Mouse (Mus musculus): ENCODE data around the gene Shf. TPM values are rescaled to one million over a fixed set of nuclear protein-coding genes. Genes with fewer than 3 reads are reported as not detected.
A peak's percentile ranks its signal among the peaks of the same experiment; 100 is the strongest.

Shf gene
- total and polyA plus RNA-seq, 3 experiments = 3.5 to 5.6 (median 5.3) TPM

- intact Hi-C loops (cut with DNase I) = loop anchor here (5.0 to 10.0 kb wide), 2 partner anchors 45 to 243 kb away; partner anchors contain the start of gene Slc28a2
- no peak for DNase-seq
- 64% methylated on average over 6 of the region's 6 CpGs for WGBS
- peaks cover 7% of the 10 kb centered on the region for H3K4me1 ChIP-seq (ENCODE audit: control insufficient read depth, insufficient read depth, low read length)
- H3K36me3 ChIP-seq (ENCODE audit: control insufficient read depth, insufficient read depth, low read length) = no peaks in the 10 kb centered on the region
- no peaks in the 10 kb centered on the region for H3K27me3 ChIP-seq (ENCODE audit: control insufficient read depth, insufficient read depth, low read length)
- no peak overlapping the region for H3K4me3 ChIP-seq
- H3K9ac ChIP-seq (ENCODE audit: low read depth, low read length) = no peak overlapping the region
- TF ChIP-seq EP300 (IDR thresholded peaks at IDR 0.05; ENCODE audit: insufficient read depth, low read depth, low read length) = no peak
- no peak for TF ChIP-seq CTCF (IDR thresholded peaks at IDR 0.05)
- H3K79me2 ChIP-seq (replicated peaks; ENCODE audit: control insufficient read depth, insufficient read depth, low read length) = no peaks in the 10 kb centered on the region
- H3K27ac ChIP-seq = peak overlapping the region; percentile 85
These were observed 13.2 kb upstream of the Shf start for GRCm38 (mm10) chr2:122382121-122382520.

- peak overlapping the region; percentile 32; the same call in 1 of the 2 replicates for H3K4me3 ChIP-seq
- DNase-seq = peak; percentile 56 to 75
- 43% methylated on average over 16 of the region's 16 CpGs for WGBS
These were observed 12.6 kb upstream of the Shf start for GRCm38 (mm10) chr2:122381329-122382103.

DNA sequence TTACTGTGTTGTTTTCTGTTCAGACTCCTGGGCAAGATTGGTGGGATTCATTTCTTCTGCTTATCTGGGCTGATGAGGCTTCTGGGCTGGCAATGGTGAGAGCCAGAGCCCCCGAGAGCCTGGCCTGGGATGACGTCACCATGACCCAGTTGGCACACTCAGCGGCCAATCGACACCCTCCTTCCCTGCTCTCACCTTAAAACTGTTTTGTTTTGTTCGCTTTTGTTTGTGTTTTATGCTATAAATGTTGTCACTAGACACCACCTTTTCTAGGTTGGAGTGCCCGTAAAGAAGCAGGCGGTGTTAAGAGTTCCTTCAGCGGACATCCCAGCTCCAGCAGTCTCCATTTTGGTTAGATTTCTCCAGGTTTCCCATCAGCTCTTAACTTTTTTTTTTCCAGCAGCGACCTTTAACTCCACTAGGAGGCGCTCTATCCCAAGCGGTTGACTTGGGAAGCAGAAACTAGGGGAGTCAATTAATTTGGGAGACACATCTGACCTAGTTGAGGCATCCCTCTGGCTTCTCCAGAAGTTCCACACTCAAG, 11.9 kb upstream of the Shf start:
- Histone ChIP-seq H3K36me3 (ENCODE audit: control insufficient read depth, insufficient read depth, low read length) (no peaks in the 10 kb centered on the region), H3K4me1 (ENCODE audit: control insufficient read depth, insufficient read depth, low read length) (peaks cover 7% of the 10 kb centered on the region), H3K4me3 (peak overlapping the region; percentile 32; the same call in 1 of the 2 replicates), H3K27ac (peak overlapping the region; percentile 94), H3K79me2 (replicated peaks; ENCODE audit: control insufficient read depth, insufficient read depth, low read length) (no peaks in the 10 kb centered on the region), H3K9ac (ENCODE audit: low read depth, low read length) (peak overlapping the region; percentile 44), H3K27me3 (ENCODE audit: control insufficient read depth, insufficient read depth, low read length) (no peaks in the 10 kb centered on the region)
- peak; percentile 64 to 69 for DNase-seq
- 4% methylated on average over 11 of the region's 11 CpGs for WGBS
- intact Hi-C loops (cut with DNase I) = loop anchor here (1.0 to 10.0 kb wide), 5 partner anchors 46 to 244 kb away; partner anchors contain the start of gene Slc28a2
- no peak for TF ChIP-seq POLR2A (IDR thresholded peaks at IDR 0.05; ENCODE audit: insufficient read depth, low read depth, low read length)
- peak; percentile 97 for TF ChIP-seq CTCF (IDR thresholded peaks at IDR 0.05)

More at GRCm38 (mm10) chr2:122381329-122382103, 12.6 kb upstream of the Shf start:
- H3K9ac ChIP-seq (ENCODE audit: low read depth, low read length) = no peak overlapping the region
- H3K36me3 ChIP-seq (ENCODE audit: control insufficient read depth, insufficient read depth, low read length) = no peaks in the 10 kb centered on the region
- H3K27ac ChIP-seq = peak overlapping the region; percentile 94
- intact Hi-C loops (cut with DNase I) = loop anchor here (1.0 to 10.0 kb wide), 5 partner anchors 46 to 243 kb away; partner anchors contain the start of gene Slc28a2
- TF ChIP-seq POLR2A (IDR thresholded peaks at IDR 0.05; ENCODE audit: insufficient read depth, low read depth, low read length) (0 out of 2 replicates have a peak, but pooled peaks have one; percentile 34), CTCF (IDR thresholded peaks at IDR 0.05) (no peak), EP300 (IDR thresholded peaks at IDR 0.05; ENCODE audit: insufficient read depth, low read depth, low read length) (peak; percentile 86; the same call in 1 of the 2 replicates)
- no peaks in the 10 kb centered on the region for H3K79me2 ChIP-seq (replicated peaks; ENCODE audit: control insufficient read depth, insufficient read depth, low read length)
- H3K27me3 ChIP-seq (ENCODE audit: control insufficient read depth, insufficient read depth, low read length) = no peaks in the 10 kb centered on the region
- H3K4me1 ChIP-seq (ENCODE audit: control insufficient read depth, insufficient read depth, low read length) = peaks cover 7% of the 10 kb centered on the region

- no peak overlapping the region for H3K9ac ChIP-seq (ENCODE audit: low read depth, low read length)
- intact Hi-C loops (cut with DNase I) = loop anchor here (5.0 to 10.0 kb wide), 2 partner anchors 137 to 366 kb away; no protein-coding TSS in a partner anchor
- TF ChIP-seq CTCF (IDR thresholded peaks at IDR 0.05) (no peak), POLR2A (IDR thresholded peaks at IDR 0.05; ENCODE audit: insufficient read depth, low read depth, low read length) (no peak), EP300 (IDR thresholded peaks at IDR 0.05; ENCODE audit: insufficient read depth, low read depth, low read length) (no peak)
- H3K27me3 ChIP-seq (ENCODE audit: control insufficient read depth, insufficient read depth, low read length) = no peaks in the 10 kb centered on the region
- no peak for DNase-seq
- WGBS = 56% methylated on average over 2 of the region's 2 CpGs
- no peaks in the 10 kb centered on the region for H3K79me2 ChIP-seq (replicated peaks; ENCODE audit: control insufficient read depth, insufficient read depth, low read length)
- H3K36me3 ChIP-seq (ENCODE audit: control insufficient read depth, insufficient read depth, low read length) = no peaks in the 10 kb centered on the region
- H3K27ac ChIP-seq = peak overlapping the region; percentile 19; the same call in 1 of the 2 replicates
- peaks cover 10% of the 10 kb centered on the region for H3K4me1 ChIP-seq (ENCODE audit: control insufficient read depth, insufficient read depth, low read length)
- no peak overlapping the region for H3K4me3 ChIP-seq
These were observed 10.3 kb upstream of the Shf start for GRCm38 (mm10) chr2:122379292-122379650.

DNA sequence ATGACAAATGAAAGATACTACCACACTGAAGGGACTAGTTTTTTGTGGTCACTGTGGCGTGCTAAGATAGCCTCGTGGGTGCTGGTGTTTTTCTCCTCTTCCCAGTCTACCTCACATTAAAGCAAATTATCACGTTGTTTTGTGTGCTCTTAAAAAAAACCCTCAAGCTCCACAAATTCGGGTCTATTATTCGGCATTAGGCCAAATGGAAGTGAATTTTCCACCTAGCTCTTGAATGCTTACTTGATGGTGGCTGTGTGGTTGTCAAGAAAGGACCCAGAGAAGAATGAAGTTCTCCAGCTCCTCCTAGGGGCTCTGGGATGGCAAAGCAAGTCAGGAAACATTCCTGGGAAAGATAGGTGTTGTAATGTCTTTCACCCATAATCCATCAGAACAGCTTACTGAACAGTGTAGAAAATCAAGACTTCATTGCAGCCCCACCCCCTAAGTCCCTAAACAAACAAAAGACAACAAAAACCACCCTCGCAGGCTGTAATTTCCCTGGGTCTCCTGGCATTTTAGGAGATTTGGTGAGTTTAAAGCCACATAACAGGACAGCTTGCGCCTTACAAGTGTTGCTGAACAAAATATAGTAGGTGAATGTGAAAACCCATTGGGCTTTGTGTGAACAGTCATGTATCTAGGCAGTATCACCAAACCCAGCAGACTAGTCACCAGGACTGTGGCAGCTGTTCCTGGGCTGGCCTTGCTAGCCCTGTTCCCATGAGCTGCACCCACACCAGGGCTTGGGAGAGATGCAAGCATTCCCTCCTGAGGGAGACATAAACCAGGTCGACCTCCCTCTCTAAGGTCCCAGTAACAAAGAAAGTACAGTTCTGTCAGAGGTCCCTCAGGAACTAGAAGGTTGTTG, 9.7 kb upstream of the Shf start:
- intact Hi-C loops (cut with DNase I) = loop anchor here (1.0 to 10.0 kb wide), 3 partner anchors 30 to 366 kb away; no protein-coding TSS in a partner anchor
- peaks cover 10% of the 10 kb centered on the region for H3K4me1 ChIP-seq (ENCODE audit: control insufficient read depth, insufficient read depth, low read length)
- DNase-seq = peak in 1 of 2 experiments; percentile 41
- H3K79me2 ChIP-seq (replicated peaks; ENCODE audit: control insufficient read depth, insufficient read depth, low read length) = no peaks in the 10 kb centered on the region
- H3K36me3 ChIP-seq (ENCODE audit: control insufficient read depth, insufficient read depth, low read length) = no peaks in the 10 kb centered on the region
- no peaks in the 10 kb centered on the region for H3K27me3 ChIP-seq (ENCODE audit: control insufficient read depth, insufficient read depth, low read length)
- H3K27ac ChIP-seq = peak overlapping the region; percentile 92
- WGBS = 28% methylated on average over 8 of the region's 8 CpGs
- peak overlapping the region; percentile 86 for H3K4me3 ChIP-seq
- TF ChIP-seq POLR2A (IDR thresholded peaks at IDR 0.05; ENCODE audit: insufficient read depth, low read depth, low read length) (no peak), CTCF (IDR thresholded peaks at IDR 0.05) (peak; percentile 77)
- H3K9ac ChIP-seq (ENCODE audit: low read depth, low read length) = no peak overlapping the region

Measured in heart, adult 2 months (tissue).